Mouse (Mus musculus) frontal cortex, adult 2 months (tissue): ENCODE results near the gene Shbg. TPM values are rescaled to one million over a fixed set of nuclear protein-coding genes. Genes with fewer than 3 reads are reported as not detected.
"Not testable (repeated sequence)": the region's sequence is repeated elsewhere in the genome, so short reads cannot be mapped to it uniquely, and the experiment has no call there.

Experiments used
- DNase-seq, 2 experiments: peaks; one replicate each; pipeline ENCODE4 v3.0.0; 2022; ENCODE audit warnings: low spot score in 1 of 2; ENCODE audit errors: extremely low spot score in 1 of 2
- polyA plus RNA-seq: library from polyadenylated mRNA; depleted of rRNA; stranded (reverse); fragments of >200 nt; gene quantifications from 2 replicates; pipeline ENCODE4 v1.2.3, GENCODE M21; 2012

Shbg gene
- polyA plus RNA-seq, 1 experiment: 0.16 TPM

DNA sequence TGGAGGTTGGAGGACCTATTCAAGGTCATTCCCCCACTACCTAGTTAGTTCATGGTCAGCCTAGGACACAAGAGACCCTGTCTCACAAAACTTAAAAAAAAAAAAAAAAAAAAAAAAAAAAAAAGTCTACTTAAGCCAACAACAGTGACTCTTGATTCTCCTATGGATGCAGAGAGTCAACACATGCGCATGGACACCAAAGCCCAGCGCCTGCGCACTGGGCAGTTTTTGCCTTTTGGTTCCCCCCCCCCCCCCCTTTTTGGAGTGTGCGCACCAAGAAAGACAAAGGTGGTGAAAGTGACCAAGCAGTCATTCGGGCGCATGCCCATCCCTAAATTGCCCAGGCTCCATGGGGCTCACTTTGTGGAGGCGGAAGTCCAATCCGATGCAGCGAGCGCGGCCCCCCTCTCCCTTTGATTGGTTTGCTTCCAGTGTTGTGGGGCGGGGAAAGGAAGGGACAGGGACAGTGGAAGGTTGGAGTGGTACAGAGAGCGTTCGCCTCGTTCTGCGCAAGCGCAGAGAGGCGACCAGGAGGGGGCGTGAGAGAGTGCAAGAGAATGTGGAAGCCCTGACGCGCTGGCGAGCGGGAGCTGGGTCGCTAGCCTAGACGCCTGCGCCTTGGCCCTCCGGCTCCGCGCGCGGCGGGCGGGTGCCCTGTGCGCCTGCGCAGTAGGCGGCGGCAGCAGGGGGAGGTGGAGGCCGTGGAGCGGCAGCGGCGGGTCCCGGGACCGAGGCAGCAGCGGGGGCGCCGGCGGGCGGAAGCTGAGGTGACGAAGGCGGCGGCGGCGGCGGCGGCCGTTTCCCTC, 14.8 kb upstream of the Shbg start, which contains the start of gene Fxr2:
TSS of gene Fxr2 (plus strand) at position 707 of the 806 bp plus-strand sequence.
- DNase-seq: peak; percentile 100

DNA sequence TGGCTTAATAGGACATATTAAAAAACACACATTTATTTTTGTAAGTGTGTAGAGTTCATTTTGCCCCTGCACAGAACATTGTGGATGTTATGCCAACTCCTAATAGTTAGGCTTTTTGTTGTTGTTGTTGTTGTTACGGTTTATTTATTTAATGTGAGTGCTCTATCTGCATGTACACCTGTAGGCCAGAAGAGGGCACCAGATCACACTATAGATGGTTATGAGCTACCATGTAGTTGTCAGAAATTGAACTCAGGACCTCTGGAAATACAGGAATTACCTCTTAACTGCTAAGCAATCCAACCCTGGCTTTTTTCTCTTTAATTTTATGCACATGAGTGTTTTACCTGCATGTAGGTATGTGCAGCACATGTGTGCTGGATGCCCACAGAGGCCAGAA, 12.1 kb upstream of the Shbg start:
- no peak for DNase-seq

DNA sequence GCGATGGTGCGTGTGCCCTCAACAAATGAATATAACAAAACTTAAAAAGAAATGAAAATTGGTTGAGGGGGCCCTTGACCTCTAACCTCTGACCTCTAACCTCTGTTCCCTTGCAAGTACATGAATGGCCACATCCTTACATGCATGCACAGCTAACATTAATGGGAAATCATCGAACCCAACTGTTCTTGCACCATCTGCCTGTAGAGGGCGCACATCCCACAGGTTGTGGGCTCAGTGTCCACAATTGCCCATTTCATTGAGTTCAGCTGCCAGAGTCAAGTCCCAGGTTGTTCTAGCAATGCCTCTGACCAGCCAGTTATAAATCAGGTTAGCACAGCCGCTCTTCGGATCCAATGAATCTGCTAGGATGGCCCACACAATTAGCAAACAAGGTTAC, 10.6 kb upstream of the Shbg start:
- DNase-seq: peak in 1 of 2 experiments; percentile 84

DNA sequence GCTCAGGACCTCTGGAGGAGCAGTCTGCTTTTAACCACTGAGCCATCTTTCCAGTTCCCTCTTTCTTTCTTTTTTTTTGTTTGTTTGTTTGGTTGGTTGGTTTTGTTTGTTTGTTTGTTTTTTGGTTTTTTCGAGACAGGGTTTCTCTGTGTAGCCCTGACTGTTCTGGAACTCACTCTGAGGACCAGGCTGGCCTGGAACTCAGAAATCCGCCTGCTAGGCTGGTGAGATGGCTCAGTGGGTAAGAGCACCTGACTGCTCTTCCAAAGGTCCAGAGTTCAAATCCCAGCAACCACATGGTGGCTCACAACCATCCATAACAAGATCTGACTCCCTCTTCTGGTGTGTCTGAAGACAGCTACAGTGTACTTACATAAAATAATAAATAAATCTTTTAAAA, 6.6 kb upstream of the Shbg start:
- DNase-seq: not testable (repeated sequence)

DNA sequence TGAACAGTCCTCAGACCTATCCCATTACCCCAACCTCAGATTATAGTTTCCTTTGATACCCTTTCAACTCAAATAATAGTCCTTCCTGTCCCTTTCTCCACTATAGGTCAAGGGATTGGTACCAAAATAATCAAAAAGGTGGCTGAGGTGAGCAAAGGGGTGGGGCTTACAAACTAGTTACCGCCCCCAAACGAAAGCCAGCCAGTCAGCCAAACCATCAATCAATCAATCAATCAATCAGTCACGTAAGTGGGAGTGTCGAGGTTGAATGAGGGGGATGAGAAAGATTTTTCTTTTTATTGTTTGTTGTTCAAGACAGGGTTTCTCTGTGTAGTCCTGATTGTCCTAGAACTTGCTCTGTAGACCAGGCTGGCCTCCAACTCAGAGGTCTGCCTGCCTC, 5.3 kb upstream of the Shbg start:
- no peak for DNase-seq

DNA sequence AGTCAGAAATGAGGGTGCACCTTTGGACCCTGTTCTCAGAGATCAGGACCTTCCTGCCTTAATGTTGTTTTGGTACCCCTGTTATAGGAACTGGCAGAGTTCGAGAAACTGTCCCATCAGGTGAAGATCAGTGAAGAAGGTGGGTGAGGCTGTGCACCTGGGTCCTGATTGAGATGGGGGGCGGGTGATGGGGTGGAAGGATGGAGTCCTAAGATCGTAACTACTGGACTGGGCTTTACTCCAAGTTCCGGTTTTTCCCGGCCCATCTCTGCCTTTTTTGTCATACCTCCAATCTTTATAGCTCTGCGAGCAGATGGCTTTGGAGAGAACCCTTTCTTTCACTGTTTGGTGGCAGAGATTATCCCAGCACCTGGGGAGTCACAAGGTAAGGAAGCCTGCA, 4.7 kb upstream of the Shbg start:
- DNase-seq: no peak

DNA sequence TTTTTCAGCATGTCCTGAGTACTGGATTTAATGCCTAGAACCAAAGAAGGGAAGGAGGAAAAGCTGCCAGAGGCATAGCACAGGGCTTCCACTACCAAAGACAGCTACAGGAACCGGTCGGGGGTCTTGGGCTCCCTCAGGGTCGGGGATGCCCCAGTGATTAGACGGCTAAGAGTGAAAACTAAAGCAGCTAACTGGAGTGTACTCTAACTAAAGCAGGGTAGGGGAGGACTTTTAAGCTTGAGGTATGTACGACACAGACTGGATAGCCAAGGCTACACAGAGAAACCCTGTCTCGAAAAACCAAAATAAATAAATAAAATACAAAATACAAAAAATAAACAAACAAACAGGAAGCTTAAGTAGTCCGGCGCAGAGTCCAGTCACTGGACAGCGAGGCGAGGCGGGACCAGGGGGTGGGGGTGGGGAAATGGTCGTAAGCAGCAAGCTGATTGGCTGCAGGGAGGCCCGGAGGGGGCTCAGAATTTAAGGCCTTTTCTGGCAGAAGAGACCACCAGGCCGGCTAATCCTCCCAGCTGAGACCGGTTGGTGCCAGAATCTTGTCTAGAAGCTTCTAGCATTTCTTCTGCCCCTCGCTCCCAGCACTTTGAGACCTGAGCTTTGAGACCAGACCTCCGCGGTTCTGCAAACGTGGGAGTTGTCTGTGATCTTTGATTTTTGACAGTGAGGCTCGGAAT, 4.0 kb upstream of the Shbg start, which contains the start of gene Sat2:
TSS of gene Sat2 (plus strand) at position 454 of the 698 bp plus-strand sequence.
- DNase-seq: no peak

DNA sequence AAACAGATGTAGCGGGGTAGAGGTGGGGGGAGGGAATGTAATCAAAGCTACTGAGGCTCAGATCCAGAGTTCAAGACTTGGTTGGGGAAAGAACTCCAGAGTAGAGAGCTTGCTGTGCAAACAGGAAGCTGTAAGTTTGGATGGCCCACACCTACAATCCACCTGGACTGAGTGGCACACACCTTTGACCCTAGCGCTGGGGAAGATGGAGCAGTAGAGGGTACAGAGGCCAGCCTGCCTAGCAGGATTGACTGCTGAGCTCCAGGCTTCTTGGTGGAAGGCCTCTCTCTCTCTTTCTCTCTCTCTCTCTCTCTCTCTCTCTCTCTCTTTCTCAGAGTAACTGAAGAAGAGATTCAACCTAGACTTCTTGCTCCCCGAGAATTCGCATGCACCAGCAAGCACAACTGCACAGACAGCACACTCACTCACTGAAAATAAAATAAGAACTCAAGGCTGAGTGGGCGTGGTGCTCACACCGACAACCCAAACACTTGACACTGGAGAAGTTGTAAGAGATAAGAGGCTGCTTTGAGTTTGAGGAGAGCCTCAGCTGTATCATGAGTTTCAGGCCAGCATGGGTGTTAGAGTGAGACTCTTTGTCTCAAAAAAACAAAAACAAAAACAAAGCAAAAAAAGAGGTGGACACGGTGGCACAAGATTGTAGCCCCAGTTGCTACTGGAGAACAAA, 2.8 kb upstream of the Shbg start:
- DNase-seq: no peak

DNA sequence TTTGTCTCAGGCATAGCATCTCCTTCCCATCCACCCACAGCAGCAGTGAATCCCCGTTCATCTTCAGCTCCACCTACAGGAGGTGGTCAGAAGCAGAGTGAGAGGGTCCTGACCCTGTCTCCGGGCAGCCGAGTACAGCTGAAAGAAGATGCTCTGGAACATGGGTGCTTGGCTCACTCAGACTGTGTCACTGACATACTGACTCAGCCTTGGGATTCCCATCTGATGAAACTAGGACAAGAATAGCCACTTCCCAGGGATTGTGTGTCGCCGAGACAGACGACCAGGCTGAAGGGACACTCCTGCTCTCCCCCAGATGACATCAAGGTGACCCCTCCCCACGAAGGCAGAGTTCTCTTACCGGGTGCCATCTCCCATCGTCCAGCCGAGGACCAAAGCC, 924 bp downstream of the Shbg start:
- DNase-seq: no peak

DNA sequence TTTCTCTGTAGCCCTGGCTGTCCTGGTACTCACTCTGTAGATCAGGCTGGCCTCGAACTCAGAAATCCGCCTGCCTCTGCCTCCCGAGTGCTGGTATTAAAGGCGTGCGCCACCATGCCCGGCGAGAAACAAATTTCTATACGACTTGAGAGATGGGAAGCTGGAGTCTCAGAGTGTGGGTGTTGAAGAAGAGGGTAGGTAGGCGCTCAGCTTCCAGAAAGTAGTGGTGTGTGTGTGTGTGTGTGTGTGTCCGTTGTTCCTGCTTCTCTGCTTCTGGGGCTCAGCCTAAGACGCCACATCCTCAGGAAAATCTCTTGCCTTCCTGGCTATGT, 3.5 kb downstream of the Shbg start:
- not testable (repeated sequence) for DNase-seq

DNA sequence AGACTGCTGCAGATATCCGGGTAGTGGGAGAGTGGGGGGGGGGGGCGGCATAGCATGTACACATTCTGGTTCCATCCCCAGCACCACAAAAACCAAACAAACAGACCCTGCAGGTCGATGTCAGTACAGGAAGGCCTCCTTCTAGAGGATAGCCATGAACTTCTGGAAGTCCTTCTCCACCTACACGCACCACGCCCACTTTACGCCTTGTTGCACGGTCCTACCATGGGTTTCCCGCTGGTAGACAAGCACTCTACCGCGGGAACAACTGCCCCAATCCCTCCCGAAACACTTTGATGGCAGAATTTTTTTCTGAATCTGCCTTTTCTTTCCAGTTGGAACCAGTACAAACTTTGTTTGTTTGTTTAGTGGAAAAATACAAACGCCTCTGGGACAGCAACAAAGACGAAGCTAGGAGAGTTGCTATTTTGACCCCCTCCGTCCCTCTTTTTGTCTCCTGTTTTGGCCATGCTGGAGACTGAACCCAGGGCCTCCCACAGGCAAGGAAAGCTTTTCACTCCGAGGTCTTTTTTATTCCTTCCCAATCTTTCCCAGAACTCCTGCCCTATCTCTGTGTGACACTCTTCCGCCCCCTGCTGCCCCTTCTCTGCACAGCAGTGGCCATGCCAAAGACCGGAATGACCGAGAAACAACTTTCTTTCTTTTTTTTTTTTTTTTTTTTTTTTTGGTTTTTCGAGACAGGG, 4.0 kb downstream of the Shbg start:
- DNase-seq: peak in 1 of 2 experiments; percentile 88

DNA sequence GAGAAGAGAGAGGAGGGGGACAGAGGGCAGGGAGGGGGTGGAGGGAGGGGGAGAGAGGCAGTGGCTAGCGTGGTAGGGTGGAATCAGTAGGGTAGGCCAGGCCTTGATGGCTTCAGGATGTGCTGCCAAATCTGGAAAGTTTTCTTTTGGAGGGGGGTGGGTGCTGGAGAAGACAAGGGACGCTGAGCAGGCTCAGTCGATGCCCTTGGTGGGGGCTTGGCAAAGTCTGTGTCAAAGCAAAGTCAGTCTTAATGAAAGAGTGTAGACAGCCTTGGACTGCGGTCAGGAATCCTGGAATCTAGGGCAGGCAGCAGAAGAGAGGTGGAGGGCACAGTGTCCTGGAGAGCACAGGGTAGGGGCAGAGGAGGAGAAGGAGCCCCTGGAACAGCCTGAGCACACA, 6.8 kb downstream of the Shbg start:
- DNase-seq: no peak

DNA sequence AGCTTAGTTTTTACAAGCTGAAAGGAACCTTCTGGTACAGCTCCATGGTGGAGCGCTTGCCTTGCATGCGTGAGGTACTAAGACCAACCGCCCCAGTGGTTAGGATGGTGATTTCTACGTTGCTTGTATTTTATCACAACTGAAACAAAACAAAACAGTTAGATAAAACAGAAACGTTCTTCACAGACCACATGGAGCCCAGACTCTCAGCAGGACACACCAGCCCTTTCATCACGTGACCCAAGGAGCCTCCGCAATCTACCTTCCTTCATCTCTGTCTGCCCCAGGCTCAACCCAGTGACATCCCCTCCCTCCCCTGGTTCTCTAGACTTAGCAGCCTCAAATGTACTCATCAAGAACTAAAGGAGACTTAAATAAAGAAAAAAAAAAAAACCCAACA, 8.3 kb downstream of the Shbg start:
- no peak for DNase-seq

DNA sequence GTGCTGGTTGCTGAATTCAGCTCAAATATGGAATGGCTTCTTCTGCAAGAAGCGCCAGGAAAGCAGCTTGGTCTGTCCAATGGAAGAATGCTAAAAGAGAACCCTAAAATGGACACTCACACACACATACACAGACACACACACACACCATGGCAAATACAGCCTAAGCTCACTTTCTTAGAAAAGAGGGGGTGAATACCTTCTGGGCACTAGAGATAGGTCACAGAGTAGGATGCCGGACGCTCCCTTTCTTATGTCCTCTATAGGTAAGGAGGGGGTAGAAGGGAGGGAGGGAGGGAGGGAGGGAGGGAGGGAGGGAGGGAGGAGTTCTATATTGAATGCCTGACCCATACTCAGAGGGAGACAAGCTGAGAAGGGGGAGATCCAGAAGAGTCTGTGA, 9.2 kb downstream of the Shbg start:
- DNase-seq: no peak

DNA sequence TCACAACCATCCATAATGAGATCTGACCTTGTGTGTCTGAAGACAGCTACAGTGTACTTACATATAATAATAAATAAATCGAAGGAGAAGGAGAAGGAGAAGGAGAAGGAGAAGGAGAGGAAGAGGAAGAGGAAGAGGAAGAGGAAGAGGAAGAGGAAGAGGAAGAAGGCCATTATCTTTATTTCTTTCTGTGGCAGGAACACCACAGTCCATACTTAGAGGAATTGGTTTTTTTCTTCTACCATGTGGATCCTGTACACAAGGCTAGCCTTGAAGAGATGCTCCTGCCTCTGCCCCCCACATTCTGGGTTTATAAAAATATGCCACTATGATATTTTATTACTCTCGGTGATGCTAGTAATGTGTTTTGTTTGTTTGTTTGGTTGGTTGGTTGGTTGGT, 10.9 kb downstream of the Shbg start:
- no peak for DNase-seq

DNA sequence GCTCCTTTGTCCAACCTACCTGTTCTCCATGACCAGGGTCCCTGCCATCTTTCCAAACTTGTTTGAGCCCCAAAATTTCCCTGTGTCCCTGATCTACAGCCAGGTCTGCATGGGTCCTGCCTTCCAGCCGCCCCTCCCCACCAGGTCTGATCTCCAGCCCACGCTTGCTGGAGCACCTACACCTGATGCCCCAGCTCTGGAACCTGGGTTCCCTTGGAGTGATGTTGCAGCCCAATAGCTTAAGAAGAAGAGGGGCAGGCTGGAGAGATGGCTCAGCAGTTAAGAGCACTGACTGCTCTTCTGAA, 11.3 kb downstream of the Shbg start:
- DNase-seq: no peak

DNA sequence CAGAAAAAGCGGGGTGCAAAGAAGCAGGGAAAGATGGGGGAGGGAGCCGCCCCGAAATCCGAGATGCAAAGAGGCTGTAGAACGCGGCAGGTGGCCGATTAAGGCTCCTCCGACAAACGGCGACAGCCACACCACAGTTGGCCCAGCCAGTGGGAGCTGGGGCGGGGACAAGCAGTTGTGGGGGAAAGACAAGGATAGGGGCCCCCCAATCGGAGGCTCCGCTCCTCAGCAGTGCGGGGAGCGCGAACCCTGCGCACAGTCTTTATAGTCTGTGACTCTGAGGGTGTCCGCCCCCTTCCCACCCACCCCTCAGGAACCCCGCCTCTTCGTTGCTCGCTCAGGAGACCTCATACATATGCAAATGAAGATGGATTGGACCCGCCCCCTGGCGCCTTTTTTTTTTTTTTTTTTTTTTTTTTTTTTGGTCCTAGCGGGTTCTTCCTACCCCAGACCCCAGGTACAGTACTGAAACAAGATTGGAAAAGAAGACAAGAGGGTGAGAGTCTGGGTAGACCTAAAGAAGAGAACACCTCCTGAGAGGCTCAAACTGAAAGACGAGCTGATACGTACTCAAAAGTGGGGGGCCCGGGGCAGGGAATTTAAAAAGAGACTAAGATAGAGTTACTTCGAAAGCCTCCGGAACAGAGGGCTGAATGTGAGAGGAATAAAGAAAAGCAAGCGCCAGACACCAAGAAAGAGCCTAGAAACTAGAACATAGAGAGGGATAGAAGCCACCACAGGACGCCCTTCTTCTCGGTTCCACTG, 11.8 kb downstream of the Shbg start, which contains the start of gene Atp1b2:
TSS of gene Atp1b2 (minus strand) at position 217 of the 765 bp plus-strand sequence.
- DNase-seq: peak; percentile 43 to 80

DNA sequence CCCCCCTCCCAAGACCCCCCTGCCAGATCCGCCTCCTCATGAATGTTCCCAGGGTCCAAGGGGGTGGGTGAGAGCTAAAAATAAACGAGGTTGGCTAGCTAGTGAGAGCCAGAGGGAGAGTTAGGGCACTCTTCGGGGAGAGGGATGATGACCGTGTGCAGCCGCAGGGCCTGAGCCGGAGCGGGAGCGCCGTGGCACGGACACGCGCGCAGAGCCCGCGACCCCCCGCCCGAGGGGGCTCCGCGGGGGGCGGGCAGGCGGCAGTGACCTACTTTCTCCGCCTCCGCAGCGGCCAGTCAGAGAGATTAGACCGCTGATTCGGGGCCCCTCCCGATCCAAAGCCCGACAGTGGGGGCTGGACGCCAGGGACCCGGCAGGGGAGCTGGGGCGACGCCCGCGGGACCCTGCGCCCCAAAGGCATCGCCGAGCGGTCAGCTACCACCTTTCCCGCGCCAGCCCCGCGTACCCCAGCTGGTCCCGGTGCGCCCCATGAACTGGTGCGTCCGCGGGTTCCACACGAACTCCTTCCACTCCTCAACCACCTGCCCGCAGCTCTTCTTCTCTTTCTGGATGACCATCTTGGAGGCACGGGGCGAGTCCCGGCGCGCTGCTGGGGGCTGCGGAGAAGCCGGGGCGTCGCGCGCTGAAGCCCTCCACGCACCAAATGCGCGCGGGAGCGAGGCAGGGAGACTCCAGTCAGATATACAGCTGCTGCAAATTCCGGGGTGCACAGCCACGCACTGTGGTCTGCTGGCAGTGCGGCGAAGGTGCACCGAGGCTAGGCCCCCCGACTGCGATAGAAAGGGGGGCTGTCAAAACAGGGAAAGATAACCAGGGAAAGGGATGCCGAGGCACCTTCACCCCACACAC, 12.7 kb downstream of the Shbg start:
- peak in 1 of 2 experiments; percentile 35 for DNase-seq

DNA sequence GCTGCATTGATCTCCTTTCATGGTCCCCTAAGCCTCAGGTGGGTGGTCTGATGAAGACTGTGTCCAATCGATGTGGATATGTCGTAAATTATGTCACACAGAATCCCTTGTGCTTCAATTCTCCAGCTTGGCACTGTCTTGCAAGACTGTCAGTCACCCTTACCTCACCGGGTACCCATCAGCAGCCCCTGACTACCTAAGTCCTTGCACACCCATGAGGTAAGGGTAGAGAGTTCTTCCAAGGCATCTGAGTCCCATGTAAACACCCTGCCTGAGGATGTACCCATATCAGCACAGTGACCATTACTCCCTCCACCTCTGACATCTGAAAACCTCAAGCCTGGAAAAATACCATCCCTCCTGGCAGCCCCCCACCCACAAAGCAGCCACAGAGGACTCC, 13.4 kb downstream of the Shbg start:
- no peak for DNase-seq
